Mouse (Mus musculus) bone marrow macrophage, adult 2 months (primary cell): ENCODE measurements around the gene Rangrf.

Source experiments
- CTCF ChIP-seq: IDR thresholded peaks from 2 replicates; pipeline ENCODE4 v1.5.1; 2012; ENCODE audit warnings: low read depth, mild to moderate bottlenecking, low read length, moderate library complexity
- POLR2A ChIP-seq: IDR thresholded peaks from 2 replicates; pipeline ENCODE4 v1.6.1; 2012; ENCODE audit warnings: mild to moderate bottlenecking, low read depth, low read length, borderline replicate concordance

DNA sequence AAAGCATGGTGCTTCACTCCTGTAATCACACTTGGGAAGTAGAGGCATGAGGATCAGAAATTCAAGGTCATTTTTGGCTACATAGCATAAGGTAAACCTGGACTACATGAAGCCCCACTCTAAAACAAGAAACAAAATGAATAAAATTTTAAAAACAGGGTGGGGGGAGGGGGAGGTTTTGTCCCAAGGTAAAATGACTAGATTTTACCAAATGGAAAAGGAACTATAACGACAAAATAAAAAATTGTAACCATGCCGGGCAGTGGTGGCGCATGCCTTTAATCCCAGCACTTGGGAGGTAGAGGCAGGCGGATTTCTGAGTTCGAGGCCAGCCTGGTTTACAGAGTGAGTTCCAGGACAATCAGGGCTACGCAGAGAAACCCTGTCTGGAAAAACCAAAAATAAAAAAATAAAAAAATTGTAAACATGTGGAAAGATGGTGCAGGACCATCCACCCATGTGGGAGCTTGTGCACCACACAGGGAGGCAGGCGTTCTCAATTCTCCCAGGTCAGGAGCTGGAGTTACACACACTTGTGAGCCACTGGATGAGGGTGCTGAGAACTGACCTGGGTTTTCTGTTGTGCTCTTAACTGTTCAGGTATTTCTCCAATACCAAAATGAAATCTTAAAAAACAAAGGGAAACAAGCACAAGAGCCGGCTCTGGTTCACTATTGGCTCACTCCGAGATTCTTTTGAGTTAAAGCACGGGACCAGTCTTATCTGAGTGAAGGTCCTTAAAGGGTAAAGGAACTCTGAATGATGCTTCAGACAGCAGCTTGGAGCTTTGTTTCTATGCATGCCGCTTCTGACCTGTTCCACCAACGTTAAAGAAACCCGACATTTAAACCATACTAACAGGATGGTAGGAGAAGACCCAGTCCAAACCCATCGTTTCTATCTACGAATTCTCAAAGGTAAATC, 35.7 kb upstream of the Rangrf start:
- TF ChIP-seq CTCF (no peak), POLR2A (no peak)
